Mouse (Mus musculus) small intestine, adult 2 months (tissue): ENCODE data around the gene Msh6.

Experiments used
- CTCF ChIP-seq: fragments of 200-500 bp; IDR thresholded peaks from 2 replicates; pipeline ENCODE4 v1.5.1; 2012; ENCODE audit warnings: low read depth, mild to moderate bottlenecking, control low read depth, inconsistent platforms, low read length, moderate library complexity, mixed read lengths; ENCODE audit not compliant: insufficient replicate concordance, insufficient read length; ENCODE audit errors: extremely low read depth
- POLR2A ChIP-seq: fragments of 200-500 bp; IDR thresholded peaks from 2 replicates; pipeline ENCODE4 v1.6.1; 2012; ENCODE audit warnings: low read depth, mild to moderate bottlenecking, control low read depth, inconsistent platforms, low read length, moderate library complexity

GRCm38 (mm10) chr17:87985916-87986315 lies 11.1 kb downstream of the Msh6 start:
- TF ChIP-seq POLR2A (no peak), CTCF (no peak)
